Mouse (Mus musculus) adrenal gland, adult (tissue): ENCODE results near the gene Asprv1.

ENCODE experiments used
- DNase-seq, 2 experiments: peaks; one replicate each; pipeline ENCODE4 v3.0.0; 2022 to 2023; ENCODE audit warnings: low spot score in 1 of 2; ENCODE audit not compliant: inconsistent age in 2 of 2

Asprv1 gene

GRCm38 (mm10) chr6:86660161-86660877 is 32.4 kb downstream of the Asprv1 start:
- DNase-seq: no peak

GRCm38 (mm10) chr6:86665076-86665475 is 37.1 kb downstream of the Asprv1 start:
- no peak for DNase-seq

GRCm38 (mm10) chr6:86665560-86666307 is 37.8 kb downstream of the Asprv1 start:
- DNase-seq: no peak

GRCm38 (mm10) chr6:86667061-86667460 is 39.1 kb downstream of the Asprv1 start:
- no peak for DNase-seq

- no peak for DNase-seq
Measured at GRCm38 (mm10) chr6:86668580-86669239, 40.7 kb downstream of the Asprv1 start, which contains the start of gene Mxd1. Gene Mxd1 (minus strand): TSS chr6:86669161.

- DNase-seq: peak; percentile 100
Measured at GRCm38 (mm10) chr6:86669240-86669727, 41.3 kb downstream of the Asprv1 start.

- peak; percentile 55 to 89 for DNase-seq
Measured at GRCm38 (mm10) chr6:86670873-86671272, 42.9 kb downstream of the Asprv1 start.

- DNase-seq: no peak
Measured at GRCm38 (mm10) chr6:86678341-86678740, 50.4 kb downstream of the Asprv1 start.
